Mouse (Mus musculus) midbrain, embryonic 11.5 days (tissue): ENCODE measurements around the gene BC107364. TPM values are rescaled to one million over a fixed set of nuclear protein-coding genes. Genes with fewer than 3 reads are reported as not detected.
"Not testable (repeated sequence)": the region's sequence is repeated elsewhere in the genome, so short reads cannot be mapped to it uniquely, and the experiment has no call there.

Experiments
- ATAC-seq: fragments of 200-750 bp; cut with Nextera tagmentation; 2 replicates; pipeline ENCODE4 v1.8.0; 2017; ENCODE audit warnings: moderate TSS enrichment, moderate library complexity; ENCODE audit not compliant: low FRiP score
- DNase-seq: peaks from one replicate; pipeline ENCODE4 v3.0.0; 2015; ENCODE audit warnings: low spot score; ENCODE audit errors: missing footprints
- H3K27ac ChIP-seq: fragments of 300-500 bp; sonication (generic); 2 replicates; pipeline ENCODE4 v1.5.1; 2014; ENCODE audit warnings: low read depth, low read length
- H3K27me3 ChIP-seq: fragments of 300-500 bp; sonication (generic); 2 replicates; pipeline ENCODE4 v1.6.1; 2014; ENCODE audit warnings: mild to moderate bottlenecking, low read length, moderate library complexity, mixed read lengths; ENCODE audit not compliant: control insufficient read depth, insufficient read depth
- H3K36me3 ChIP-seq: fragments of 300-500 bp; sonication (generic); 2 replicates; pipeline ENCODE4 v1.6.1; 2014; ENCODE audit warnings: mild to moderate bottlenecking, low read length, moderate library complexity, mixed read lengths; ENCODE audit not compliant: control insufficient read depth, insufficient read depth
- H3K4me1 ChIP-seq: fragments of 300-500 bp; sonication (generic); 2 replicates; pipeline ENCODE4 v1.6.1; 2014; ENCODE audit warnings: low read length; ENCODE audit not compliant: control insufficient read depth, insufficient read depth
- H3K4me2 ChIP-seq: fragments of 300-500 bp; sonication (generic); 2 replicates; pipeline ENCODE4 v1.6.1; 2014; ENCODE audit warnings: mild to moderate bottlenecking, moderate library complexity
- H3K4me3 ChIP-seq: fragments of 300-500 bp; sonication (generic); 2 replicates; pipeline ENCODE4 v1.5.1; 2014; ENCODE audit warnings: low read depth, low read length
- H3K9ac ChIP-seq: fragments of 300-500 bp; sonication (generic); 2 replicates; pipeline ENCODE4 v1.6.1; 2014; ENCODE audit warnings: low read length
- H3K9me3 ChIP-seq: fragments of 300-500 bp; sonication (generic); 2 replicates; pipeline ENCODE4 v1.6.1; 2016; ENCODE audit warnings: low read length; ENCODE audit not compliant: control insufficient read depth
- WGBS: fragments of 180-500 bp; shearing (Covaris S2); extraction: QIAGEN DNeasy Blood & Tissue Kit; methylation state at CpG from one replicate; pipeline ENCODE4 v1.1.7; 2014; 5-methylcytosine and 5-hydroxymethylcytosine counted together
- polyA plus RNA-seq: library from polyadenylated mRNA; unstranded; fragments of >200 nt; fragmentation: Nextera tagmentation; extraction: Ambion mirVana; gene quantifications from 2 replicates; pipeline ENCODE4 v1.2.1, GENCODE M21; 2014

BC107364 gene
- polyA plus RNA-seq, 1 experiment from 2014 or later: not detected

- H3K4me2 ChIP-seq: no peak overlapping the region
- ATAC-seq: no peak
- whole genome bisulfite sequencing: 83% methylated on average over 3 of the region's 3 CpGs
- no peaks in the 10 kb centered on the region for H3K36me3 ChIP-seq
- H3K27me3 ChIP-seq: peaks cover 12% of the 10 kb centered on the region
- no peaks in the 10 kb centered on the region for H3K9me3 ChIP-seq
- H3K9ac ChIP-seq: no peak overlapping the region
- H3K27ac ChIP-seq: no peak overlapping the region
- peak; percentile 70 for DNase-seq
- no peak overlapping the region for H3K4me3 ChIP-seq
- H3K4me1 ChIP-seq: no peaks in the 10 kb centered on the region
These were observed 29.8 kb upstream of the BC107364 start for GRCm38 (mm10) chr3:96481856-96482255.

GRCm38 (mm10) chr3:96480684-96481270 lies 28.7 kb upstream of the BC107364 start:
- Histone ChIP-seq H3K27ac (no peak overlapping the region), H3K27me3 (peaks cover 20% of the 10 kb centered on the region), H3K9me3 (no peaks in the 10 kb centered on the region), H3K36me3 (no peaks in the 10 kb centered on the region), H3K4me2 (no peak overlapping the region), H3K4me1 (no peaks in the 10 kb centered on the region), H3K9ac (no peak overlapping the region), H3K4me3 (no peak overlapping the region)
- no peak for ATAC-seq
- 90% methylated on average over 4 of the region's 4 CpGs for WGBS
- DNase-seq: peak; percentile 77

DNA sequence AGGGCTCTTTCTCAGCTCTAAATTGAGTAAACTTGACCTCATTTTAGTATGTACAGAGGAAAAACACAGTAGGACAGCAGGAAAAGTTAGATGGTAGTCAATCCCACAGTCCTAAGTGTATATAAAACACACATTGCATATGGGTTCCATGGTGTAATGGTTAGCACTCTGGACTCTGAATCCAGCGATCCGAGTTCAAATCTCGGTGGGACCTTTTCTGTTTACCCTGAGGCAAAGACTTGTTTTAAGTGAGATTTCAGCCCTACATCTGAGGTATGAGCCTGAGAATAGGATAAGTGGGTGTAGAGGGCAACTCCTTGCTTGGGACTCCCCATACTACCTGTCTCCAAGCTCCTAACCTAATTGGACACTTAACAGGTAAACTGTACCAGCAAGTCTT lies 27.1 kb upstream of the BC107364 start:
- H3K4me3 ChIP-seq: no peak overlapping the region
- DNase-seq (peak; percentile 65), ATAC-seq (no peak)
- no peaks in the 10 kb centered on the region for H3K36me3 ChIP-seq
- no peak overlapping the region for H3K9ac ChIP-seq
- peaks cover 31% of the 10 kb centered on the region for H3K27me3 ChIP-seq
- no peaks in the 10 kb centered on the region for H3K9me3 ChIP-seq
- no peak overlapping the region for H3K4me2 ChIP-seq
- 31% methylated on average over 3 of the region's 3 CpGs for WGBS
- H3K27ac ChIP-seq: no peak overlapping the region
- peaks cover 5% of the 10 kb centered on the region for H3K4me1 ChIP-seq

- Histone ChIP-seq H3K9me3 (no peaks in the 10 kb centered on the region), H3K4me1 (peaks cover 5% of the 10 kb centered on the region), H3K9ac (no peak overlapping the region), H3K4me3 (no peak overlapping the region), H3K4me2 (no peak overlapping the region), H3K27me3 (peaks cover 35% of the 10 kb centered on the region), H3K27ac (no peak overlapping the region), H3K36me3 (no peaks in the 10 kb centered on the region)
- 62% methylated on average over 6 of the region's 6 CpGs for WGBS
- DNase-seq (peak; percentile 81), ATAC-seq (no peak)
These were observed 25.5 kb upstream of the BC107364 start for GRCm38 (mm10) chr3:96477558-96477957.

- peaks cover 35% of the 10 kb centered on the region for H3K27me3 ChIP-seq
- H3K9ac ChIP-seq: no peak overlapping the region
- no peaks in the 10 kb centered on the region for H3K9me3 ChIP-seq
- H3K36me3 ChIP-seq: no peaks in the 10 kb centered on the region
- 49% methylated on average over 3 of the region's 3 CpGs for WGBS
- H3K4me1 ChIP-seq: peaks cover 5% of the 10 kb centered on the region
- H3K4me2 ChIP-seq: no peak overlapping the region
- H3K4me3 ChIP-seq: no peak overlapping the region
- no peak for ATAC-seq
- no peak overlapping the region for H3K27ac ChIP-seq
- DNase-seq: peak; percentile 72
These were observed 25.0 kb upstream of the BC107364 start for GRCm38 (mm10) chr3:96477084-96477483.

- H3K9ac ChIP-seq: peak overlapping the region; percentile 58
- peaks cover 35% of the 10 kb centered on the region for H3K27me3 ChIP-seq
- 0 out of 2 replicates have a peak, but pooled peaks have one; percentile 30 for ATAC-seq
- no peak overlapping the region for H3K27ac ChIP-seq
- H3K9me3 ChIP-seq: no peaks in the 10 kb centered on the region
- H3K4me1 ChIP-seq: peaks cover 5% of the 10 kb centered on the region
- WGBS: under 1% methylated on average over 44 of the region's 44 CpGs
- H3K4me3 ChIP-seq: peak overlapping the region; percentile 34
- H3K4me2 ChIP-seq: peak overlapping the region; percentile 66
- H3K36me3 ChIP-seq: no peaks in the 10 kb centered on the region
- peak; percentile 94 for DNase-seq
These were observed 23.0 kb upstream of the BC107364 start for GRCm38 (mm10) chr3:96474909-96475655.

- WGBS: 76% methylated on average over 3 of the region's 3 CpGs
- not testable (repeated sequence) for H3K4me3 ChIP-seq, H3K4me1 ChIP-seq, H3K27ac ChIP-seq, H3K9ac ChIP-seq, H3K4me2 ChIP-seq, H3K36me3 ChIP-seq, H3K9me3 ChIP-seq, ATAC-seq
- H3K27me3 ChIP-seq: peaks cover 35% of the 10 kb centered on the region
- peak; percentile 73 for DNase-seq
These were observed 21.4 kb upstream of the BC107364 start for GRCm38 (mm10) chr3:96473556-96473955.

- Histone ChIP-seq H3K9me3 (no peaks in the 10 kb centered on the region), H3K9ac (no peak overlapping the region), H3K27ac (no peak overlapping the region), H3K27me3 (peaks cover 28% of the 10 kb centered on the region), H3K4me2 (no peak overlapping the region), H3K36me3 (no peaks in the 10 kb centered on the region), H3K4me3 (no peak overlapping the region), H3K4me1 (peaks cover 5% of the 10 kb centered on the region)
- WGBS: 92% methylated on average over 5 of the region's 5 CpGs
- peak; percentile 56 for DNase-seq
- ATAC-seq: no peak
These were observed 20.0 kb upstream of the BC107364 start for GRCm38 (mm10) chr3:96472066-96472465.

DNA sequence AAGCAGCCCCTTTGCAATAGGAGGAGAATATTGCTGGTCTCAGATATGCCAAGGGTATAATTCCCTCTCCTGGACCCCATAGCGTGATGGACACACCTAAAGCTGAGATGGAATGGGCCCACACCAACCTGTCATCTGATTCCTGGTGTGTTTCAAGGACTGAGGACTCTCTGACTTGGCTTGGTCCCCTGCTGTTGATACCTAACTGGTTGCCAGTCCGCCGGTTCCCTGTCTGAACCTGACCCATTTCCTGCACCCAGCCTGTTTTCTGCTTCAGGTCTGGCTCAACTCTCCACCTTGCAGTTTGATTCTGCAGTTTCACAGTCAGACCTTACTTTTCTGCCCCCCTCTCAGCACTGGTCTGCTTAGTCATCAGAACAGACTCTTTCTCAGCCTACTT lies 17.5 kb upstream of the BC107364 start:
- no peak overlapping the region for H3K27ac ChIP-seq
- peaks cover 7% of the 10 kb centered on the region for H3K27me3 ChIP-seq
- no peaks in the 10 kb centered on the region; the same call in 1 of the 2 replicates for H3K4me1 ChIP-seq
- H3K4me3 ChIP-seq: no peak overlapping the region
- 77% methylated on average over 3 of the region's 3 CpGs for WGBS
- no peaks in the 10 kb centered on the region for H3K9me3 ChIP-seq
- ATAC-seq (no peak), DNase-seq (no peak)
- no peak overlapping the region for H3K4me2 ChIP-seq
- H3K9ac ChIP-seq: no peak overlapping the region
- no peaks in the 10 kb centered on the region for H3K36me3 ChIP-seq
